Comparison of ENCODE assay signal across 24 mouse cellular contexts in genomic region chr10:80991945-80992344, GRCm38 (mm10). TPM values are rescaled to one million over a fixed set of nuclear protein-coding genes. Genes with fewer than 3 reads are reported as not detected.
DNase-seq lines count a peak whose midpoint lies in the region; ATAC-seq and TF ChIP-seq lines count a peak whose summit lies in the region.
"Had no signal": no experiment of that assay in that cellular context is flagged by ENCODE, and none has a peak within 500 bp of the region (broad histone marks: within the 10 kb centered on the region; RNA-seq: fewer than 3 reads in every experiment).

No protein-coding gene starts in this region.

- peaks cover 41% of the 10 kb centered on the region for H3K27me3 ChIP-seq in forebrain, embryonic 13.5 days
- peaks cover 5% of the 10 kb centered on the region for H3K27me3 ChIP-seq in forebrain, embryonic 11.5 days (ENCODE audit: control insufficient read depth, insufficient read depth, low read length)
- peaks cover 26% of the 10 kb centered on the region for H3K27me3 ChIP-seq in embryonic facial prominence, embryonic 13.5 days
- H3K27me3 ChIP-seq: Patski had no signal

- no peaks in the 10 kb centered on the region for H3K9me3 ChIP-seq in forebrain, embryonic 13.5 days (replicated peaks)
- H3K9me3 ChIP-seq in forebrain, embryonic 11.5 days (ENCODE audit: control insufficient read depth, low read length), result no peaks in the 10 kb centered on the region; the same call in 1 of the 2 replicates
- no peaks in the 10 kb centered on the region for H3K9me3 ChIP-seq in embryonic facial prominence, embryonic 13.5 days
- H3K9me3 ChIP-seq: embryonic facial prominence, embryonic 15.5 days; forebrain, embryonic 10.5 days; heart, embryonic 13.5 days; hindbrain, embryonic 12.5 days had no signal

- peaks cover 7% of the 10 kb centered on the region; the same call in 1 of the 2 replicates for H3K4me1 ChIP-seq in forebrain, embryonic 13.5 days
- no peaks in the 10 kb centered on the region for H3K4me1 ChIP-seq in forebrain, embryonic 11.5 days (replicated peaks; ENCODE audit: control insufficient read depth, insufficient read depth, low read length)
- peaks cover 8% of the 10 kb centered on the region for H3K4me1 ChIP-seq in embryonic facial prominence, embryonic 13.5 days

- 94% methylated on average over 1 of the region's 1 CpGs for WGBS in forebrain, embryonic 13.5 days
- 79% methylated on average over 1 of the region's 1 CpGs for WGBS in forebrain, embryonic 11.5 days
- 82% methylated on average over 1 of the region's 1 CpGs for WGBS in embryonic facial prominence, embryonic 13.5 days

- ATAC-seq in forebrain, embryonic 13.5 days, result no peak
- ATAC-seq in forebrain, embryonic 11.5 days (replicated peaks; ENCODE audit: low FRiP score), result no peak
- no peak for ATAC-seq in embryonic facial prominence, embryonic 13.5 days (ENCODE audit: insufficient number of reproducible peaks, insufficient read depth, low FRiP score, low TSS enrichment, low read depth)
- no peak for ATAC-seq in megakaryocyte-erythroid progenitor cell, adult 5-6 weeks (replicated peaks; ENCODE audit: low FRiP score, low TSS enrichment, poor library complexity, severe bottlenecking)
- ATAC-seq: activated CD4-positive, CD25-positive, alpha-beta regulatory T cell, adult 4 months; forebrain, embryonic 16.5 days; Patski had no signal

- no peak for DNase-seq in forebrain, embryonic 11.5 days (ENCODE audit: low spot score)
- DNase-seq in layer of hippocampus, adult 2 months (ENCODE audit: low spot score in 2 of 2), result no peak
- DNase-seq in layer of hippocampus, adult 9-10 months (ENCODE audit: low spot score), result no peak
- DNase-seq in right cerebral cortex, postnatal 10 days (ENCODE audit: low spot score in 2 of 2), result no peak
- DNase-seq: adrenal gland, postnatal 14 days; cerebellum, adult 11-12 months; cerebellum, adult 9-10 months; cerebellum, postnatal 25 days; gastrocnemius, postnatal 36 days; heart, adult 11 months; heart, postnatal 36 days had no signal

- no peak overlapping the region for H3K27ac ChIP-seq in forebrain, embryonic 13.5 days
- no peak overlapping the region for H3K27ac ChIP-seq in forebrain, embryonic 11.5 days (ENCODE audit: low read depth, low read length)
- H3K27ac ChIP-seq in layer of hippocampus, adult 2 months, result peak overlapping the region; percentile 46; the same call in 1 of the 2 replicates
- H3K27ac ChIP-seq in embryonic facial prominence, embryonic 13.5 days, result no peak overlapping the region
- H3K27ac ChIP-seq: embryonic facial prominence, embryonic 15.5 days; forebrain, embryonic 10.5 days; heart, embryonic 13.5 days; hindbrain, embryonic 12.5 days had no signal

- no peak overlapping the region for H3K4me3 ChIP-seq in forebrain, embryonic 13.5 days
- no peak overlapping the region for H3K4me3 ChIP-seq in forebrain, embryonic 11.5 days (ENCODE audit: low read depth, low read length)
- H3K4me3 ChIP-seq in layer of hippocampus, adult 2 months, result no peak overlapping the region
- H3K4me3 ChIP-seq in embryonic facial prominence, embryonic 13.5 days, result no peak overlapping the region
- H3K4me3 ChIP-seq: embryonic facial prominence, embryonic 15.5 days; erythroblast, embryonic 14.5 days; forebrain, embryonic 10.5 days; heart, embryonic 13.5 days; hindbrain, embryonic 12.5 days had no signal

- H3K4me2 ChIP-seq in forebrain, embryonic 13.5 days, result no peak overlapping the region
- no peak overlapping the region for H3K4me2 ChIP-seq in forebrain, embryonic 11.5 days (ENCODE audit: low read depth, low read length, severe bottlenecking)
- no peak overlapping the region for H3K4me2 ChIP-seq in embryonic facial prominence, embryonic 13.5 days
- H3K4me2 ChIP-seq: embryonic facial prominence, embryonic 15.5 days; heart, embryonic 13.5 days; hindbrain, embryonic 12.5 days had no signal

- H3K36me3 ChIP-seq in forebrain, embryonic 13.5 days (ENCODE audit: poor library complexity, severe bottlenecking), result no peaks in the 10 kb centered on the region
- H3K36me3 ChIP-seq in forebrain, embryonic 11.5 days (ENCODE audit: control insufficient read depth, insufficient read depth, low read length), result no peaks in the 10 kb centered on the region
- H3K36me3 ChIP-seq in embryonic facial prominence, embryonic 13.5 days, result no peaks in the 10 kb centered on the region
- H3K36me3 ChIP-seq: embryonic facial prominence, embryonic 15.5 days; forebrain, embryonic 10.5 days; heart, embryonic 13.5 days; hindbrain, embryonic 12.5 days had no signal

- TF ChIP-seq CTCF in layer of hippocampus, adult 2 months (conservative IDR thresholded peaks at IDR 0.05), result no peak

- H3K9ac ChIP-seq in forebrain, embryonic 13.5 days, result peak overlapping the region; percentile 26; the same call in 1 of the 2 replicates
- no peak overlapping the region for H3K9ac ChIP-seq in forebrain, embryonic 11.5 days (ENCODE audit: low read length)
- H3K9ac ChIP-seq in embryonic facial prominence, embryonic 13.5 days, result peak overlapping the region; percentile 41; the same call in 1 of the 2 replicates
- H3K9ac ChIP-seq: embryonic facial prominence, embryonic 15.5 days; heart, embryonic 13.5 days; hindbrain, embryonic 12.5 days had no signal

RNA-seq across cellular contexts. Expression of gene Gng7, which starts 22.8 kb away (rescaled TPM):
- 14.8 and 17.6 TPM in 2 replicates for polyA plus RNA-seq in forebrain, embryonic 13.5 days (2015; fragmentation: Nextera tagmentation; extraction: Ambion mirVana)
- polyA plus RNA-seq in forebrain, embryonic 11.5 days (2014; fragmentation: Nextera tagmentation; extraction: Ambion mirVana), result 8.0 and 9.2 TPM in 2 replicates
- total RNA-seq in layer of hippocampus, adult 2 months (2021), result 100 to 1,000 TPM; 161 to 176 TPM
- polyA plus RNA-seq in embryonic facial prominence, embryonic 13.5 days (2015; fragmentation: Nextera tagmentation; extraction: Ambion mirVana), result 11.3 and 13.1 TPM in 2 replicates
- 1.5 and 3.6 TPM in 2 replicates for total RNA-seq in megakaryocyte-erythroid progenitor cell, adult 5-6 weeks (2014; fragmentation: Nextera tagmentation)
- total RNA-seq in megakaryocyte-erythroid progenitor cell, adult 5-6 weeks (2017), result 0.14 and 0.46 TPM in 2 replicates
- polyA plus RNA-seq: activated CD4-positive, CD25-positive, alpha-beta regulatory T cell, adult 4 months; erythroblast, embryonic 14.5 days had no signal

RNA-seq across cellular contexts. Expression of gene Diras1, which starts 33.5 kb away (rescaled TPM):
- 13.4 and 15.0 TPM in 2 replicates for polyA plus RNA-seq in forebrain, embryonic 13.5 days (2015; fragmentation: Nextera tagmentation; extraction: Ambion mirVana)
- 1.5 and 2.2 TPM in 2 replicates for polyA plus RNA-seq in forebrain, embryonic 11.5 days (2014; fragmentation: Nextera tagmentation; extraction: Ambion mirVana)
- total RNA-seq in layer of hippocampus, adult 2 months (2021), result 100 to 1,000 TPM in 1 of 2 experiments, 10 to 100 TPM in 1; 95.2 to 100 TPM
- polyA plus RNA-seq in embryonic facial prominence, embryonic 13.5 days (2015; fragmentation: Nextera tagmentation; extraction: Ambion mirVana), result 0.80 and 1.0 TPM in 2 replicates
- not detected in 2 replicates for total RNA-seq in megakaryocyte-erythroid progenitor cell, adult 5-6 weeks (2014; fragmentation: Nextera tagmentation)
- not detected in 2 replicates for total RNA-seq in megakaryocyte-erythroid progenitor cell, adult 5-6 weeks (2017)
- total RNA-seq: CH12.LX; heart, postnatal 36 days had no signal
- polyA plus RNA-seq: erythroblast, embryonic 14.5 days; heart, postnatal 0 days had no signal

RNA-seq across cellular contexts. Expression of gene Slc39a3, which starts 45.3 kb away (rescaled TPM):
- polyA plus RNA-seq in forebrain, embryonic 13.5 days (2015; fragmentation: Nextera tagmentation; extraction: Ambion mirVana), result 33.4 and 37.8 TPM in 2 replicates
- polyA plus RNA-seq in forebrain, embryonic 11.5 days (2014; fragmentation: Nextera tagmentation; extraction: Ambion mirVana), result 19.4 and 21.6 TPM in 2 replicates
- 10 to 100 TPM; 60.8 to 66.1 TPM for total RNA-seq in layer of hippocampus, adult 2 months (2021)
- 22.6 and 22.7 TPM in 2 replicates for polyA plus RNA-seq in embryonic facial prominence, embryonic 13.5 days (2015; fragmentation: Nextera tagmentation; extraction: Ambion mirVana)
- 7.0 TPM in 2 replicates for total RNA-seq in megakaryocyte-erythroid progenitor cell, adult 5-6 weeks (2014; fragmentation: Nextera tagmentation)
- total RNA-seq in megakaryocyte-erythroid progenitor cell, adult 5-6 weeks (2017), result 3.4 and 7.2 TPM in 2 replicates
